Mouse (Mus musculus): ENCODE measurements around the gene Lrrc27. TPM values are rescaled to one million over a fixed set of nuclear protein-coding genes. Genes with fewer than 3 reads are reported as not detected.

Gene Lrrc27
- 10 to 100 TPM; 17.0 to 22.3 TPM for total RNA-seq (2021)

DNA sequence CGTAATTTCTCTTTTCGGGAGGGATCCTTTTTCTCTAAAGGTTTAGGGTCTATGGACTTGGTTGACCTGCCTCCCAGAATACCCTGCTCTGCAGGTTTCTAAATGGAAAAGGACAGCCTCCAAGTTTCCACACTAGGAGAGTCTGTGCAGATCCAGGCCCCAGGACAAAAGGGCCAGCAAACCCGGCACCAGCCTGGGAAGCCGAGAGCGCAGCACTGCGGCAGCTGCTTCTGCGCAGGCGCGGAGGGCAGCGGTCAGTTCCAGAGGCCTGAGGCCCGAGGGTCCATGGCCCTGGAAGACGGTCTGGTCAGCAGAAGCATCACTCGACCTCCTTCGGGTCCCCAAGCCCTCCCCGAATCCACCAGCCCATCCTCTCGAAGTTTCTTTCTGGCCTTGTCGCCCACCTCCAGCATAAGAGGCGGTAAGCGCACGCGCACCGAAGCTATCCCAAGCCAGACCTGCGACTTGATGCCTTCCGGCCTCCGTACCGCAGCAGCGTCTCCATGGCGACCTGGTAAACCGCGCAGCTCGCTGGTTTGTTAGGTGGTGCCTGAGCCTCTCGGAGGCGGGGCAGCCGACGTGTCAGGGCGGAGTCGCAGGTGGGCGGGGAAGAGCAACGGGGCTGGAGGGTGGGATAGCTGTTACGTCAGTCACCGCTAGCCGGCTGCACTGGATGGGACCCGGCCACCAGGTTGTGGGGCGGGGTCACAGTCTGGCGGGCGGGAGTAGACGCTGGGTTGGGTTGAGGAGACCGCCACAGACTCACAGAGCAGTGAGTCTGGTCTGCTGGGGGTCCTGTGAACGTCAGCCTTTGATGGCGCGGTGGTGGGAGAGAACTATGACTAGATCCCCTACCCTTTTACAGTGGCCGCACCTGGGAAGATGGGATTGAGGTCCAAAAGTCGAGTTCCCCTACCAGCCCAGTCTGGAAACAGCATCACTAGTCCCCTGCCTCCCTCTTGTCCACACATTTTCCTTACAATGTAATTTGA is at the start of gene Lrrc27, which contains the start of gene Stk32c:
Lrrc27 (plus strand) TSS at position 235 of the 992 bp plus-strand sequence.
Stk32c (minus strand) TSS at position 554 of the 992 bp plus-strand sequence.
- intact Hi-C loops (cut with DNase I) = no loop called here
- DNase-seq = peak; percentile 97

DNA sequence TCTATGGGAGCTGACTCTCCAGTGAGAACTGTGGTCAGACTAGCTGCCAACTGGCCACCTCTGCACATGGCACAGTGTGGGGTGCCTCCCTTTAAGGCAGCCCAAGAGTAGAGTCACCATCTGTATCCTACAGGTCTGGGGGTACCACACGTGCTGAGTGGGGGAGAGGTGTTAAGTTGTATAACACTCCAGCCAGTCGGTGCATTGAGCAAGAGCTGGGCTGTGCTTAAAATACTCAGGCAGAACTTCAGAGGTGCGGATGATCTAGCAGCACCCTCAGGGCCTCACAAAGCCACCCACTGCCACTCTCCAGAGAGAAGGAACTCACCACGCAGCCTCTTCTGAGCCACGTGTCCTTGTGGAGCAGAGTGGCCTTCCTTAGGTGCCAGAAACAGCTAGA is 48.4 kb upstream of the Lrrc27 start:
- no peak for DNase-seq

DNA sequence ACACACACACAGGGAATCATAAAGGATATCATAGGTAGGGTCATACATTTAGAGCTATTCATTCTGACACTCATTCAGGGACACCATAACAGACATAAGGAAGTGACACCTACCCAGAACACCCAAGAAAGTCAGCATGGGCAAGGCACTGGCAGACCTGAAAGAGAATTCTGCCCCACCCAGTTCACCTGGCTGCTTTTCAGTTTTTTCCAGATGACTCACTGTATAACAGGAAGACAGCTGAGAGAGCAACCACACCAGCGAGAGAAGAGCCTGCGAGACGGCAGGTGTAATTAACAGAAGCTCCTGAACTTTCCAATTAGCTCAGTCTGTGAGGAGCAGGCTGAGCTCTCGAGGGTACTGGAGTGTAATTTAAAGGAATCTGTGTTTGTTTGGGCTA is 43.6 kb upstream of the Lrrc27 start:
- no peak for DNase-seq
- intact Hi-C loops (cut with DNase I) = no loop called here

More for the DNA sequence above, 48.4 kb upstream of the Lrrc27 start:
- intact Hi-C loops (cut with DNase I) = no loop called here

DNA sequence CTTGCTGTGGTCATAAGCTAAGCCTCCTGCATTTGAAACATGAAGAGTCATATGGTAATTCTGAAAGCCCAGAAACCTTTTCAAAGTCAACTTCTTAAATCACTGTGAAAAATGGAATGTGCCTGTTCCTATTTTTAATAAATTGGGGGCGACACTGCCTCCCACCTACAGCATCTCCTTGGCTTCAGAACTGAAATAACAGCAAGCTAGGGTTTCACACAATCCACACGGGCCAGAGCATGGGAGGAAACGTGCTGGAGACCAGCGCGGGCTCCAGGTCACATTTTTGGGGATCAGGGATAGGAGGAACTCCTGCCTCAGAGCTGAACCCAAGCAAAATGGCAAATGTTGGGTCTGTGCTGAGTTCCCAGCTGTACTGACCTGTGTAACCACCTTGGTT is 33.5 kb upstream of the Lrrc27 start:
- no peak for DNase-seq
- intact Hi-C loops (cut with DNase I) = no loop called here

DNA sequence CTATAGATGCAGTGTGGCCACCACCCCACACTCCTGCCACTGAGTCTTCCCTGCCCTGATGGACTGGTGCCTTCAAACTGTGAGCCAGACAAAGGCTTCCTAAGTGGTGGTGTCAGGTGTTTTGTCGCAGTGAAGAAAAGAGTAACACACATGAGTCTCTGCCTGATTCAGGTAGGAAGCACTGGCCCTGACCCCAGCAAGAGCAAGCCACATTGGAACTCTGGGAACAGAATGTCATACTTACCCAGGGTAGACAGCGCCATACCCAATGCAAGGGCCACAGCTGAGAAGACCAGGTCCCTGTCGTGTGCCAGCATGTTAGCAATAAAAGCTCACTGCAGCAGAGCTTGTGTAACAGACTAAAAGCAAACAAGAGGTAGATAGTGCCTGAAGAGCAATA is 32.7 kb upstream of the Lrrc27 start:
- intact Hi-C loops (cut with DNase I) = no loop called here
- no peak for DNase-seq

DNA sequence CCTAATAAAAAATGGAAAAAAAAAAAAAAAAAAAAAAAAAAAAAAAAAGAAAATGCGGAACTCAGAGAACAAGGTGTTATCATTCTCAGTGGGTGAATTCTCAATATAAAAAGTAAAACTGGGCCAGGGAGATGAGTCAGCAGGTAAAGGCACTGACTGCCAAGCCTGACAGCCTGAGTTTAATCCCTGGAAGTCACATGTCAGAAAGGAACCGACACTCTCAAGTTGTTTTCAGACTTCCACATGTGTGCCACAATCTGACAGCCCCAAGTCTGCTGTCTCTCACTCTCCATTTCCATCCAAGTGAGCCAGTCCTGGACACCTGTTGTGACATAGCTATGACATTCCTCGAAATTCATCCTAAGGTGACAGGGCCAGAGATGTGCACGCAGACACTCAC is 28.4 kb upstream of the Lrrc27 start:
- no peak for DNase-seq
- intact Hi-C loops (cut with DNase I) = no loop called here

DNA sequence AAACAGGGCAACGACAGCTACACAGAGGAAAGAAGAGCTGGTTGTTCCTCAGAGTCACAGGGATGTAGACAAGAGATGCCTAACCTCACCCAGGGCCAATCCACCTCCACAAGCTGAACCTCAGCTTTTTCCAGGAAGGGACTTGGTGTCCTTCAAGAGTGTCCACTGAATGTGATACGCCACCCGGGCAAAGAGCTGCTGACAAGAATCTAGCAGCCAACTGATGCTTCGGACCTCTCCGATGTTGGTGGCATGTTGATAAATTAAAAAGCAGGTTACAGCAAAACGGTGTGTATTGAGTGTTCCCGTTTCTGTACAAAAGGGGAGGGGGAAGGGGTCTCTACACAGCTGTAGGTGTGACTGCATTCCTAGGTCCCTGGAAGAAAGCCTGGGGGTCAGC is 27.9 kb upstream of the Lrrc27 start:
- DNase-seq = no peak
- intact Hi-C loops (cut with DNase I) = loop anchor here (5.0 kb wide), 1 partner anchor 38 kb away; no protein-coding TSS in a partner anchor

DNA sequence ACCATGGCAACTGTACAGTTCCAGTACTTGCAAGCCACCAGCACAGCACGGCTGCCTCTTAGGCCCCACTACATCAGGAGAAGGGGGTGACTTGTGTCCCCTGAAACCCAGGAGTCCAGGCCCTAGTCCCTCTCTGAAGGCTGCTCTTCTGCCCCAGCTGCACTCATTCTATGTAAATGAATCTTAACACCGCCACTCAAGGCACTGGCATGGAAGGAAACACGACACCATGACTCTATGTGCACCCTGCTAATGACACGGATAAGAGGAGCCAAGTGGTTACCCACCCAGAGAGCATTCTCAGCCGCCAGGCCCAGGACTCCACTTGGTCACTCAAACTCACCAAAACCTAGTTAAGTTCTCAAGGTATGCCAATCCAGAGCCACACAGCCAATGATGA is 26.8 kb upstream of the Lrrc27 start:
- intact Hi-C loops (cut with DNase I) = loop anchor here (5.0 kb wide), 1 partner anchor 39 kb away; no protein-coding TSS in a partner anchor
- DNase-seq = no peak

DNA sequence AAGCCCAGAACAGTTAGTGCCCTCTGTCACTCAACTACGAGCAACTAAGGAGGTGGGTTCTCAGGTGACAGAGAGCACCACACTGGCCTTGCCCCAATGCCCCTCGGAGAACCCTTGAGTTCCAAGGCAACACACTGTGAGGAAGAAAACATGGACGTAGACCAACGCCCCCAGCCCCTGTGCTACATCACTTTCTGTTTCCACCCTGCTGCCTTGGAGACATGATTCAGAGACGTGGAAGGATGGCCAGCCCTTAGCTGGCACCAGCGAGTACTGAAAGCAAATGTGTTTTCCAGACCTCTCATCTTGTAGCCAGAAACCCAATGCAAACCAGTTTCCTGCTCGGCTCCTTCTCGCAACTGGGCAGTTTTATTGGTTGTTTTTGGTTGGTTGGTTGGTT is 26.4 kb upstream of the Lrrc27 start:
- no peak for DNase-seq
- intact Hi-C loops (cut with DNase I) = loop anchor here (5.0 kb wide), 1 partner anchor 39 kb away; no protein-coding TSS in a partner anchor

DNA sequence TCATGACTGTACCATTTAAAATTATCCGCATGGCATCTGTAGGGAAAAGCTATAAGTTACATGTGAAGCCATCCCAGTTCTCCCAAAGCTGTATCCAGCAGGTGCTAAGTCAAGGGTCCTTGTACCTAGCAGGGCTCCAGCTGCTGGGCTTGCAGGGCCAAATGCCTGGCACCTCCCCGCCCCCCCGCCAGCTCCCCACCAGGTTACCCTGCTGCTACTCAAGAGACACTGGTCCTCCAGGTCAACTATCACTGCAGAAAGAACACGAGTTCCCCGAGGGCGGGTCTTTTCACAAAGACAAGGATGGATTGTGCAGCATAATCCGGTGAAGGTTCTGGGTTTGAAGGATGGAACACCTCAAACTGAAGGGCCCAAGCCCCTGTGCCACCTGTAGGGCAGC is 25.5 kb upstream of the Lrrc27 start:
- no peak for DNase-seq
- intact Hi-C loops (cut with DNase I) = loop anchor here (5.0 kb wide), 1 partner anchor 40 kb away; no protein-coding TSS in a partner anchor

DNA sequence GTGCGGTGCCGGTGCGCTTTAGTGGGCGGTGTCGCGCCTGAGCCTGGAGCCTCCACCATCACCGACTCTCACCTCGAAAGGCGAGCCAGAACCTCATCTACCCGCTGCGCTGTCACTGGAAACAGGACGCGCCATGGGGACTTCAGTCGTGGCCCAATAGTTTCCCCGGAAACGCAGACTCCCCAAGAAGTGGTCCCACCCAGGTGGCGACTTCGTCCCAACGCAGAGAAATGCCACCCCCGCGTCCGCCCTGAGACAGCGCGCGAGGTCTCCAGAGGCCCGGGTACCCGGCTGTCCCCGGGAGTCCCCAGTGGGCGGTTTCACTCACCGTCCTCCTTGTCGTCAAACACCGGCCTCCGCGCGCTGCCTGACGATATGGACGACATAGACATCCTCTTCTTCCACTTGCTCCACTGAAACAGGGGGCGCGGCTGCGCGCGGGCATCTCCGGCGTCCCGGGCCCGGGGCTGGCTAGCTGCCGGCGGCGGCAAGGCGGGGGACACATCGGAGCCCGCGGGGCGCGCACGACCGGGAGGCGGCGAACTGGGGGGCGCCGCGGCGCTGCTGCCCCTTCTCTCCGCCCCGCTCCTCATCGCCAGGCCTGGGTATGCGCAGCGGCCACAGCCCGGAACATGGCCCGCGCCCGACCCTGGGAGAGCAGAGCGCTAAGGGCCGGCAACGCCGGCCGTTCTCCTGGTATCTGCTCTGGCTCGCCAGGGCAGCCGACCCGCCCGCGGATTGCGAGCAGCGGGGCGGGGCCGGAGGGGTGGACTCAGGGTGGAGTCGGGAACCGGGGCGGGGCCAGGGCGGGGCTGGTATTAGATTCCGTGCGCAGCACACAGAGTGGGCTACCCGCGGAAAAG is 24.8 kb upstream of the Lrrc27 start:
- intact Hi-C loops (cut with DNase I) = loop anchor here (5.0 kb wide), 1 partner anchor 41 kb away; no protein-coding TSS in a partner anchor

DNA sequence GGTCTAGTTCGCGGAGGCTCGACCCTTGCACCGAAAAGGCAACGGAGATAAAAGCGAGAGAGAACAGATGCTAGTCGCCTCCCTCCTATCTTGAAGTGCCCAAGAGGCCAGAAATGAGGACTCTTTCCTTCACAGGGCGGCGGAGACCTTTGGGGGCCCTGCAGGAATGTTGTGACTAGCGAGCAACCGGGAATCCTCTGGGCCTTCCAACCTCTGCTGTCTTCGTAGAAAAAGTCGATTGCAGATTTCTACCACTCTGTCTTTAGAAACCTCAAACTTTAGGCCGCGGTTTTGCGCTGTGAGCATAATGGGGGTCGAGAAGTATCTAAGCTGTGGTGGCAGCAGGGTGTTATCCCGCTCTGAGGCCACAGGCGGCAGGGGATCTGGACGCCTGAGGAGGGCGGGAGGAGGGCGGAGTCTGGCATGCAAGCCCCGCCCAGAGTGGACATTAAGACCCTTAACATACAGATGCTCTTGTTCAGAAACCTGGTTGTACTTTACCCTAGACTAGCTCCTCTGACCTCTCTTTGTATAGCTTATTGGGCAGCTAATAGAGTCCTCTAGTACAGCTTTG is 24.1 kb upstream of the Lrrc27 start:
- intact Hi-C loops (cut with DNase I) = loop anchor here (5.0 kb wide), 1 partner anchor 41 kb away; no protein-coding TSS in a partner anchor
- DNase-seq = no peak

More for the DNA sequence above, 24.8 kb upstream of the Lrrc27 start:
- peak; percentile 72 to 77 for DNase-seq

DNA sequence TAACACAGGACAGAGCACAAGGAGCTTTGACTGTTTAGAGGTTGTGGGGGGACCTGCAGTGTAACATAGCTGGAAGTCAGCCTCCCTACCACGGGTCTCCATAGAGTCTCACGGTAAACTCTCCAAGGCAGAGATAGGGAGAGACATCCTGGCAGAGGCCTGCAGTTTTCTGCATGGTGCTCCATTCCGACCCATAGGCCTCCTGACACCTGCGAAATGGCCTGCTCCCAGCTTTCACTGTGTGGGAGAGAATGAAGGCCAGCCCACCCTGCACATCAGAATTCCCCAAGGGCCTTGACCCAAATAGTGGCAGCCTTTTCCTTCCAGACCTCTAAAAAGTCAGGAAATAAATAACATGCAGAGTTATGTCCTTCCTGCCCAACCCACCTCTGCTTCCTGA is 22.2 kb upstream of the Lrrc27 start:
- DNase-seq = no peak
- intact Hi-C loops (cut with DNase I) = no loop called here

DNA sequence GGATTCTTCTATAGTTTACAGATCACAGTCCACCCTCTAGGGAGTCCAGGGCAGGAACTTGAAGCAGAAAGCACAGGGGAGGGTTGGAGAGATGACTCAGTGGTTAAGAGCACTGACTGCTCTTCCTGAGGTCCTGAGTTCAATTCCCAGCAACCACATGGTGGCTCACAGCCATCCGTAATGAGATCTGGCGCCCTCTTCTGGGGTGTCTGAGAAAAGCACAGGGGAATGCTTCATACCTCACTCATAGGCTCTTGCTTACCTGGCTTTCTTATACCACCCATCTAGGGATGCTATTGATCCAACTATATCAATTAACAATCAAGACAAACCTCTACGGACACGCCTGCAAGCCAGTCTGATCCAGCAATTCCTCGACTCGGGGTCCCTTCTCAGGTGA is 21.2 kb upstream of the Lrrc27 start:
- intact Hi-C loops (cut with DNase I) = no loop called here
- no peak for DNase-seq

DNA sequence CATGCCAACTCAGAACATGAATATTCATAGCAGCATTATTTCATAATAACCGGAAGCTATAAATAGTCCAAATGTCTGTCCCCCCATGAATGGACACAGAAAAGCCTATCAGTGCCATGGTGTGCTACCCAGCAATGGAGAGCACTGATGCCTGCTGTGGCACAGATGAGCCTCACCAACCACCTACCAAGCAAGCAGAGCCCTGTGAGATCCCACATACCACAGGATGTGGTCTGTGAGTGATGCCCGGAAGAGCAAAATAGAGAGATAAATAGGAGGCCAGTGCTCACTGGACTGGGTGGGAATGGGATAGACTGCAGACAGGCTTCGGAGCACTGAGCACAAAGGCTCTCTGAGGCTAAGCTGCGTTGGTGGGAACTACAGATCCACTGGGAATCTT is 15.8 kb upstream of the Lrrc27 start:
- intact Hi-C loops (cut with DNase I) = loop anchor here (5.0 kb wide), 1 partner anchor 40 kb away; no protein-coding TSS in a partner anchor
- DNase-seq = no peak

DNA sequence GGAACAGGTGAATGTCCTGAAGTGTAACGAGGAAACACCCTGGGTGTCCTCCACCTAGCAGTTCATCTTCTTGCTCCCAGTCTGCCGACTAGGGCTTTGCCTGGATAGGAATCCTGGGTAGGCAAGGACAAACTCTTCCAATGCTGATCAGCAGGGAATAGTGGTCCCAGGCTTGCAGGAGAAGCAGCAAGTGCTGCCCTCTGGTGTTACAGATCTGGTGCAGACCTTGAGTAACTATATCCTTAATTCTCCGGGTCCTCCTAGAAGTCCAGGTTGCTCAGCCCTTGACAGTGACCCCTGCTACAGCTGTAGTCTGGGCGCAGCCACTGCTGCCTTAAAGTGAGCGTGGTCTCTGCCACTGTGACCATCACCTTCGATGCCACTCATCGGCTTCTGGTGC is 12.7 kb upstream of the Lrrc27 start:
- intact Hi-C loops (cut with DNase I) = loop anchor here (1.0 kb wide), 1 partner anchor 78 kb away; no protein-coding TSS in a partner anchor
- DNase-seq = peak; percentile 60 to 62

DNA sequence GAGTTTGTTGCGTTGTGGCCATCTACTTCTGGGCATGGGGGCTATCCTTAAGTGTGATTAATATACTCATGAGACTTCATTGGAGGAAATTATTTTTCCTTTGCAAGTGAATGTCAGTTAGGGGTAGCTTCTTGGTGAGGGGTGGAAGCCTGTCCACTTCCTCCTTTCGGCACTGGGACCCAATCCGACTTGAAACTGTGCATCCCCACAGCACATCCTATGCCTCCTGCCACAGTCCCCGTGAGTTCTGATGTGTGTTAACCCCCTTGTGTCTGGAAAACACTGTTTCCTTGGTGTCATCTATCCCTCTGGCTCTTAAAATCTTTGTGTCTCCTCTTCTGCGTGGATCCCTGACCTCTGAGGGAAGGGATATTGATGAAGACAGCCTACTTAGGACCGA is 11.6 kb upstream of the Lrrc27 start:
- intact Hi-C loops (cut with DNase I) = no loop called here

DNA sequence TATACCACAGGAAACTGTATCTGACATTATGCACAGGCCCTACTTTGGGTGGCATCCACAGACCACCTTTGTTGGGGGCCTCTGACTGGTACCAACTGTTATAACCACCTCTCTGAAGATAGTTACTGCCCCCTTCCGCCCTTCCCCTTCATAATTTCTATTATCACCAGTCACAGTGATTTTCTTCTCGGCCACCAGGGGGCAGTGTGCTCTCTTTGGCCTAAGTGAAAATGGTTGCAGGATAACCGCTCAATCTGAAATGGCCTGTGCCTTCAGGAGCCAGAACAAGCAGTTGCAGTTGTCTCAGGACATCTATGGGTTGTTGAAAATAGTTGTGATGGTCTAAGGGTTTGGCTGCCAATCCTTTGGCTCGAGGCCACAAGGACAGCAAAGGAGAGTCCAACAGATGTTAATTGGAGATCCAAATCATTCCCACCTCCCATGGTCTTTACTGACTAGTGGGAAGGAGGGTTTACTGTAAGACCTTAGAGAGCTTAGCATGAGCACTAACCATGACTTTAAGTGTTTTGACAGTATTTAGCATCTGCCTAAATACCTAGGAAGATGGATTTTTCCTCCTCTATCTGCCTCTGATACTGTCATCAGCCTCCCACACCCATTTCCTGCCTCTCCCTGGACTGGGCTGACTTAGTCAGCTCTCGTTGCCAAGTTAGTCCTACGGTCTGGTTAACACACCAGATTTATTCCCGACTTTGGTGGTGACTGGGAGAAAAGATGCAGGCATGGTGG is 4.6 kb upstream of the Lrrc27 start:
- DNase-seq = peak in 1 of 2 experiments; percentile 58
- intact Hi-C loops (cut with DNase I) = loop anchor here (1.0 kb wide), 2 partner anchors 25 to 91 kb away; no protein-coding TSS in a partner anchor

More for the DNA sequence above, 11.6 kb upstream of the Lrrc27 start:
- no peak for DNase-seq

DNA sequence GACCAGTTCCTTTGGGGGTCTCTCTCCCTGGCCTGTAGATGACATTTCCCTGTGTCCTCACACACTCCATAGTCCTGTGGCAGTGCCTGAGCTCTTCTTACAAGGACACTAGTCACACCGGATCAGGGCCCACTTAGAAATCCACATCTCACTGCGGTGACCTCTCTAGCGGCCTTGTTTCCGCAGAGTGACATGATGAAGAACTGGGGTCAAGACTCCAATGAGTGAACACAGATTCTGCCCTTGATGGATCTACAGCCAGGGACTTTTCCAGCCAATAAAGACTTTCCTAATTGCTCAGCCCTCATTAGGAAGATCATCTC is 4.1 kb upstream of the Lrrc27 start:
- intact Hi-C loops (cut with DNase I) = loop anchor here (1.0 kb wide), 2 partner anchors 25 to 91 kb away; no protein-coding TSS in a partner anchor
- DNase-seq = no peak

DNA sequence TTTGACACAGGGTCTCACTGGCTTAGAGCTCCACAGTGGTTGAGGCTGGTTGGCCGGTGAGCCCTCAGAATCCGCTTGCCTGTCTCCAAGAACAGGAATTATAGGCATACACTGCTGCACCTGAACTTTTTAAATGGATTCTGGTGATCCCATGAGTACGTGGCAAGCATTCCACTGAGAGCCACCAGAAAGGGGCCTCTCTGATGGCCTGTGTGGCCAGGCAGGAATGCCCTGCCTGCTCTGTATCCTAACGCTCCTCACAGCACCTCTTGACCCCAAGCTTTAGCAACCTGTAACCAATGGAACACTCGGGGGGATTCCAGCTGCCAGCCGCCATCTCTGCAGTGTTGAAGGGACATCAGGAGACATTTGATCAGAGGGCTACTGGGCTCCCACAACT is 1.0 kb upstream of the Lrrc27 start:
- intact Hi-C loops (cut with DNase I) = no loop called here
- DNase-seq = no peak
